Mouse (Mus musculus) small intestine, adult 2 months (tissue): Measurements from ENCODE around the gene Rgs7bp. TPM values are rescaled to one million over a fixed set of nuclear protein-coding genes. Genes with fewer than 3 reads are reported as not detected.

Source experiments
- H3K27ac ChIP-seq: fragments of 200-500 bp; 2 replicates; pipeline ENCODE4 v1.5.1; 2012; ENCODE audit warnings: low read depth, low read length, control low read depth, inconsistent platforms; ENCODE audit not compliant: insufficient read depth
- H3K27me3 ChIP-seq: fragments of 200-500 bp; 2 replicates; pipeline ENCODE4 v1.6.1; 2012; ENCODE audit warnings: mild to moderate bottlenecking, moderate library complexity, low read length, inconsistent platforms; ENCODE audit not compliant: control insufficient read depth, insufficient read depth
- H3K36me3 ChIP-seq: fragments of 200-500 bp; 2 replicates; pipeline ENCODE4 v1.6.1; 2012; ENCODE audit warnings: mild to moderate bottlenecking, low read length, control low read depth, inconsistent platforms; ENCODE audit not compliant: control insufficient read depth, insufficient read depth
- H3K4me1 ChIP-seq: fragments of 200-500 bp; 2 replicates; pipeline ENCODE4 v1.6.1; 2012; ENCODE audit warnings: low read length, inconsistent platforms, mixed read lengths; ENCODE audit not compliant: control insufficient read depth, insufficient read depth, insufficient read length
- H3K4me3 ChIP-seq: fragments of 200-500 bp; 2 replicates; pipeline ENCODE4 v1.5.1; 2012; ENCODE audit warnings: low read depth, mild to moderate bottlenecking, control low read depth, inconsistent platforms, low read length, moderate library complexity
- CTCF ChIP-seq: fragments of 200-500 bp; IDR thresholded peaks from 2 replicates; pipeline ENCODE4 v1.5.1; 2012; ENCODE audit warnings: low read depth, mild to moderate bottlenecking, control low read depth, inconsistent platforms, low read length, moderate library complexity, mixed read lengths; ENCODE audit not compliant: insufficient replicate concordance, insufficient read length; ENCODE audit errors: extremely low read depth
- POLR2A ChIP-seq: fragments of 200-500 bp; IDR thresholded peaks from 2 replicates; pipeline ENCODE4 v1.6.1; 2012; ENCODE audit warnings: low read depth, mild to moderate bottlenecking, control low read depth, inconsistent platforms, low read length, moderate library complexity
- WGBS: fragments of 180-500 bp; shearing (Covaris S2); methylation state at CpG from one replicate; pipeline ENCODE4 v1.1.7; 2018; 5-methylcytosine and 5-hydroxymethylcytosine counted together
- polyA plus RNA-seq: library from polyadenylated mRNA; depleted of rRNA; stranded (reverse); fragments of >200 nt; gene quantifications from 2 replicates; pipeline ENCODE4 v1.2.3, GENCODE M21; 2012

The Rgs7bp gene
- polyA plus RNA-seq, 1 experiment: 0.47 TPM

DNA sequence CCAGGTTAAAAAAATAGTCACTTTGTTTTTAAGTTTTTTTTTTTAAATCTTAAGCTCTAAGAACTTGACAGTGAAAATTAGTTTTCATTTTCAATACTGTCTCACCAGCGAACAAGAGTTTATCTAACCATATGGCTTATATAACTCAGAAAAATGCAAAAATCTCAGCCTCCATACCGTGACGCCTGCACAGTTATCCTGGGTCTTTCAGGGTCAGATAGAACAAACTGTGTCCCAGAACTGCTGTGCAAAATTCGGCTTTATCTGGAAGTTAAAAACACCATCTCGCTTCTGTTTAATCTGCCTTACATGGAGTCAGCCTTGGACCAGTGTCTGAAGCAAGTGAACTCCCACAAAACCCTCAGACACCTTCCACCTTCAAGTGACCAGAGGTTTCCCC lies 70.7 kb downstream of the Rgs7bp start:
- WGBS: 81% methylated on average over 5 of the region's 5 CpGs
- H3K27ac ChIP-seq: no peak overlapping the region
- H3K36me3 ChIP-seq: no peaks in the 10 kb centered on the region
- H3K4me3 ChIP-seq: no peak overlapping the region
- H3K4me1 ChIP-seq: no peaks in the 10 kb centered on the region
- H3K27me3 ChIP-seq: no peaks in the 10 kb centered on the region
- TF ChIP-seq CTCF (no peak), POLR2A (no peak)

GRCm38 (mm10) chr13:104982781-104983353 lies 71.9 kb downstream of the Rgs7bp start:
- 84% methylated on average over 10 of the region's 10 CpGs for WGBS
- TF ChIP-seq POLR2A (no peak), CTCF (no peak)
- Histone ChIP-seq H3K27ac (no peak overlapping the region), H3K36me3 (no peaks in the 10 kb centered on the region), H3K4me1 (no peaks in the 10 kb centered on the region), H3K27me3 (no peaks in the 10 kb centered on the region), H3K4me3 (no peak overlapping the region)

DNA sequence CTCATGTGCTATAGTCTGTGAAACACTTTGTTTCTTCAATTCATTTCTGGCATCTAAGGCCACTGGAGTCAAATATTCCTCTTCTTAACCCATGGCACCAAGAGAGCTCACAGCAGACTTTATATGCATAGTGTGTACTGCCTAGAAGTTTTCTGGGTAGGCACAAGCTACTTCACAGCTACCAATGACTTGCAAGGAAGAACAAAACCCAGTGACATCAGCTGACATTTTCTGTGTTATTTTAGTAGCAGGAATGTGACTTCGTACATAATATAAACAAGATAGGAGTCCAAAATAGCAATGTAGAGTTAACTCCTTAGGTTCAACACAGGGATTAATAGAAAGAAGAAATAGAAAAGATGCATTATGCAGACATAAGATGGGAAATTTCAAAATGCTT lies 76.6 kb downstream of the Rgs7bp start:
- TF ChIP-seq CTCF (no peak), POLR2A (no peak)
- WGBS: 45% methylated on average over 1 of the region's 1 CpGs
- H3K27ac ChIP-seq: no peak overlapping the region

DNA sequence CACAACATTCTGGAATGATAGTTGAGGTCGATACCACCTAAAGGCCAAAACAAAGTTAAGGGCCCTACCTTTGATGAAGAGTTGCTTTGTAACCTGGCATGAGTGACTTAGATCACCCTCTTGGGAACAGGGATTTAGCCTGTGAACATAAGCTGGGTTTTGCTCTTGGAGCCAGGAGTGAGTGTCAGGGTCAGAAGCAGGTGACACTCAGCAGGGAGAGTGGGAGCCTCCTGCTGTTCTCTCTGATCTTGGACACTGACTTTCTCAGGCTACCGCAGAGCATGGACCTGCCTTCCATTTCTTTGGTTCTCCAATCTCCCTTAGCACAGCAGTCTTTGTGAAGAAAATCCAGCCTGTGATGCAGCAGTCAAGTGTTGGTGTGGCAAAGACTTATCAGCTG lies 87.2 kb downstream of the Rgs7bp start:
- H3K4me3 ChIP-seq: no peak overlapping the region
- no peak overlapping the region for H3K27ac ChIP-seq
- 78% methylated on average over 2 of the region's 2 CpGs for WGBS
- TF ChIP-seq CTCF (no peak), POLR2A (no peak)
- H3K27me3 ChIP-seq: no peaks in the 10 kb centered on the region
- H3K4me1 ChIP-seq: no peaks in the 10 kb centered on the region
- H3K36me3 ChIP-seq: no peaks in the 10 kb centered on the region

More for the DNA sequence above, 76.6 kb downstream of the Rgs7bp start:
- Histone ChIP-seq H3K36me3 (no peaks in the 10 kb centered on the region), H3K4me1 (no peaks in the 10 kb centered on the region), H3K4me3 (no peak overlapping the region), H3K27me3 (no peaks in the 10 kb centered on the region)

- 72% methylated on average over 4 of the region's 4 CpGs for WGBS
- no peaks in the 10 kb centered on the region for H3K36me3 ChIP-seq
- no peaks in the 10 kb centered on the region for H3K4me1 ChIP-seq
- TF ChIP-seq POLR2A (no peak), CTCF (no peak)
- no peak overlapping the region for H3K27ac ChIP-seq
- no peaks in the 10 kb centered on the region for H3K27me3 ChIP-seq
- no peak overlapping the region for H3K4me3 ChIP-seq
Observed at GRCm38 (mm10) chr13:104963716-104964115, 91.0 kb downstream of the Rgs7bp start.

DNA sequence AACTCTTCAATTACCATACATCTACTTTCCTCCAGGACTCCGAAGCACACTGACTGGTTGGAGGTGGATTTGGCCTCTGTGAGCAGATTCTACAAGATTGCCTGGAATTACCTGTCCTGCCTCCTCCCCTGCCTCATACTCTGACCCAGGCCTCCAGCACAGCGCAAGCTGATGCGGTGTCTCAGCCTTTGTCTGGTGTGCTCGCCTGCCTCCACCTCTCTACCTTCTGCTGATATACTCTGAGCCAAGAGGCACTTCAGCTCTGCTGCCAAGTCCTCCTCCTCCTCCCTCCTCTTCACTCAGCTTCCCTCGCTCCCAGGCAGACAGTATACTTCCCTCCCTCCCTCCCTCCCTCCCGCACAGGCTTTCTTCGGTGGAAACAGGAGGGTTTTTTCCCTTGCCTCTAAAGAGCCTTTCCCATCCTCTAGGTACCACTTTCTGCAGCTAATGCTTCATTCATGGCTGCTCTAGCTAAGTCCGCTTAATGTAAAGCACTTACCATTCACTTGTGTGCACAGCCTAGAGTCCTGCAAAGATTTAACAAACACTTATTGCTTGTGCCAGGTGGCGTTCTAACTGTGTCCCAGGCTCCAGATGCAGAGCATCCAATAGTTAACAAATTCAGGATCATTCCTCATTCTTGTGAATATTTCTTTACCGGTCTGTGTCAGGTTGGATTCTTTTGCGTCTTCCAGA lies 91.9 kb downstream of the Rgs7bp start:
- H3K27me3 ChIP-seq: no peaks in the 10 kb centered on the region
- no peaks in the 10 kb centered on the region for H3K36me3 ChIP-seq
- 72% methylated on average over 11 of the region's 11 CpGs for WGBS
- H3K4me3 ChIP-seq: no peak overlapping the region
- H3K4me1 ChIP-seq: no peaks in the 10 kb centered on the region
- TF ChIP-seq POLR2A (no peak), CTCF (no peak)
- H3K27ac ChIP-seq: no peak overlapping the region

DNA sequence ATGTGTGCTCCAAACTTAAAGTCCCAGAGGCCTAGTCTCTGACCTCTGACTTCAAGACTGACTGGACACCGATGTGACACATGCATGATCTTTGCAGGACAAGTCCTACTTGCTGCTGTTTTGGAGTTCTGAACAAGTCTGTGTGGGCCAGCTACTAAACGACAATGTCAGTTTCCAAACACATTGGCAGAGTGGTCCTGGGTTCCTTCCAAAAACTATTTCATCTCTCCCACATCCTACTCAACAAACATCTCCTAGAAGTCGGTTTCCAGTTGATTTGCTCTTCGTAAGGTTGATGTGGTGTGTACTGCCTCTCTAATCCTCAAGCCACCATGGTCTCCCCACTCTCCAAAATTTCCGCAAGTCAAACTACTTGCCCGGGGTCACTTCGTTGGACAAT lies 92.6 kb downstream of the Rgs7bp start:
- no peaks in the 10 kb centered on the region for H3K4me1 ChIP-seq
- H3K27ac ChIP-seq: no peak overlapping the region
- WGBS: 79% methylated on average over 7 of the region's 7 CpGs
- TF ChIP-seq CTCF (no peak), POLR2A (no peak)
- H3K4me3 ChIP-seq: no peak overlapping the region
- no peaks in the 10 kb centered on the region for H3K36me3 ChIP-seq
- H3K27me3 ChIP-seq: no peaks in the 10 kb centered on the region
